Mouse (Mus musculus) liver, adult 2 months (tissue): Measurements from ENCODE around the gene Rtp4. TPM values are rescaled to one million over a fixed set of nuclear protein-coding genes. Genes with fewer than 3 reads are reported as not detected.

Experiments
- DNase-seq: peaks from one replicate; pipeline ENCODE4 v3.0.0-alpha.2; 2011; ENCODE audit warnings: low read depth, low spot score; ENCODE audit errors: extremely low read depth
- H3K27ac ChIP-seq: fragments of 200-500 bp; replicated peaks from 2 replicates; pipeline ENCODE4 v1.5.1; 2012; ENCODE audit warnings: low read depth, mild to moderate bottlenecking, control low read depth, inconsistent platforms, low read length; ENCODE audit not compliant: insufficient read depth
- H3K27me3 ChIP-seq: fragments of 200-500 bp; 2 replicates; pipeline ENCODE4 v1.6.1; 2012; ENCODE audit warnings: mild to moderate bottlenecking, moderate library complexity, low read length, inconsistent platforms; ENCODE audit not compliant: control insufficient read depth, insufficient read depth
- H3K36me3 ChIP-seq: fragments of 200-500 bp; 2 replicates; pipeline ENCODE4 v1.6.1; 2012; ENCODE audit warnings: low read length, inconsistent platforms; ENCODE audit not compliant: control insufficient read depth, insufficient read depth
- H3K4me1 ChIP-seq: fragments of 200-500 bp; 2 replicates; pipeline ENCODE4 v1.6.1; 2011; ENCODE audit warnings: low read length; ENCODE audit not compliant: control insufficient read depth, insufficient read depth
- H3K4me3 ChIP-seq: fragments of 200-500 bp; 2 replicates; pipeline ENCODE4 v1.5.1; 2011; ENCODE audit warnings: low read depth, mild to moderate bottlenecking, control low read depth, low read length, moderate library complexity; ENCODE audit not compliant: insufficient read depth
- H3K79me2 ChIP-seq: fragments of 200-500 bp; 2 replicates; pipeline ENCODE4 v1.6.1; 2012; ENCODE audit warnings: inconsistent platforms, mild to moderate bottlenecking, low read length, moderate library complexity; ENCODE audit not compliant: control insufficient read depth, insufficient read depth
- H3K9ac ChIP-seq: fragments of 200-500 bp; 2 replicates; pipeline ENCODE4 v1.6.1; 2012; ENCODE audit warnings: low read depth, mild to moderate bottlenecking, control low read depth, inconsistent platforms, low read length
- CTCF ChIP-seq: fragments of 200-500 bp; IDR thresholded peaks from 2 replicates; pipeline ENCODE4 v1.5.1; 2011; ENCODE audit warnings: low read depth, low read length, control low read depth
- POLR2A ChIP-seq: fragments of 200-500 bp; IDR thresholded peaks from 2 replicates; pipeline ENCODE4 v1.6.1; 2011; ENCODE audit warnings: low read length, control low read depth; ENCODE audit not compliant: insufficient read depth; ENCODE audit errors: extremely low read depth
- WGBS: fragments of 180-500 bp; shearing (Covaris S2); methylation state at CpG from one replicate; pipeline ENCODE4 v1.1.7; 2018; 5-methylcytosine and 5-hydroxymethylcytosine counted together
- polyA plus RNA-seq: library from polyadenylated mRNA; depleted of rRNA; stranded (reverse); fragments of >200 nt; gene quantifications from 2 replicates; pipeline ENCODE4 v1.2.3, GENCODE M21; 2012; rRNA removed
- total RNA-seq: library from RNA; depleted of rRNA; stranded (reverse); fragments of >200 nt; gene quantifications from 2 replicates; pipeline ENCODE4 v1.2.3, GENCODE M21; 2014; rRNA removed

The Rtp4 gene
- total RNA-seq (11.3 and 16.9 TPM in 2 replicates), polyA plus RNA-seq (14.2 and 25.2 TPM in 2 replicates)

DNA sequence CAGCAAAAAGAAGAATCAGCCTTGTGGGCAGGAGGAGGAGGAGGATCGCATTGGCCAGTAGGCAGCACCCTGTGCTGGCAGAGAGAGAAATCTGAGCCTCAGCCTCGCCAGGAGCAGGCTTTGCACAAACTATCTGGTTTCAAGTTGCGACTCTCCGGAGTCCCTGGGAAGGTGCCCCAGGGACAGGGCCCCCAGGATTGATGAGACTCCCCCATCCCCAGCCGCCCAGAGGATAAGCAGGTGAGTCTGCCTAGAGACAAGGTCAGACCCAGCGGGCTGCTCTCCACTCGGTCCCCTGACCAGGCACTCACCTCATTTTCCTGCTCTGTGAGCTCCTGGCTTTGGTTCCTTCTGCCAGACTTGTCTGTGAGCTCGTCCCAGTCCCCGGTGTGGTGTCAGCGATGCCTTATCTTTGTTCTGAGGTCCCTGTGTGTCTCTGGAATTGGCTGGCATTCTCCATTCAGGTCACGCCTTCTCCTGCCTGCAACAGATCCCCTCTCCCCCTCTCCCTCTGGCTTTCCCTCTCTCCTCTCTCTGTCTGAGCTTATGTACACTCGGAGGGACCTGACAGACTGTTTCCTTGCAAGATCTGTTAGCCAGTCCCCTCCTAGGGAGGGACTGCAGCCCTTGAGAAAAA is at the start of gene Rtp4, which contains the start of gene Masp1:
Gene Rtp4, plus strand, starts transcription at position 57 of the 637 bp plus-strand sequence.
Gene Masp1, minus strand, starts transcription at position 581 of the 637 bp plus-strand sequence.
- DNase-seq = peak; percentile 91

DNA sequence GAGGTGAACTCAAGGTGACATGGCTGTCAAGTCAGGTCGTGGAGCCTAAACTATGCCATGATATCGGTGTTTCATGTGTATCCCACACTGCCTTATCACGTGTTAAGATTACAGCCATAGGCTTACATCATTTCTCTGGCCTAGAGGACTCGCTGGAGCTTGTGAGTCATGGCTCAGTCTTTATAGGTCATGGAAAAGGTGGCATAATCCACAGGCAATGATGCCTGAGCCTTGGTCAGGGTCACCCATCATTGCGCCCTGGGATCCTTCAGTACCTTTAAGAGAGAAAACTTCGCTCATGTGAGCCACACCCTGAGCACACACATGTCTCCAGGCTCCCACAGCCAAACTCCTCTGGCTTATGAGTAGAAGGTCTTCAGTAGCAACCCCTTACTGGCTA is 48.5 kb upstream of the Rtp4 start:
- Histone ChIP-seq H3K36me3 (peaks cover 57% of the 10 kb centered on the region), H3K4me3 (no peak overlapping the region), H3K9ac (no peak overlapping the region), H3K79me2 (no peaks in the 10 kb centered on the region), H3K27ac (no peak overlapping the region), H3K4me1 (no peaks in the 10 kb centered on the region; the same call in 1 of the 2 replicates), H3K27me3 (no peaks in the 10 kb centered on the region)
- 92% methylated on average over 6 of the region's 6 CpGs for WGBS
- DNase-seq = no peak
- TF ChIP-seq CTCF = no peak
- no peak for TF ChIP-seq POLR2A

More for the DNA sequence above, at the start of gene Rtp4, which contains the start of gene Masp1:
- 1% methylated on average over 12 of the region's 12 CpGs for WGBS
- Histone ChIP-seq H3K9ac (peak within 1 kb of the TSS; percentile 92), H3K27me3 (no peaks in the 10 kb centered on the region), H3K4me1 (peaks cover 38% of the 10 kb centered on the region), H3K4me3 (peak within 1 kb of the TSS; percentile 84), H3K36me3 (peaks cover 9% of the 10 kb centered on the region), H3K27ac (peak within 1 kb of the TSS; percentile 96), H3K79me2 (peaks cover 19% of the 10 kb centered on the region; the same call in 1 of the 2 replicates)
- TF ChIP-seq CTCF (no peak), POLR2A (peak; percentile 28; the same call in 1 of the 2 replicates)

- peaks cover 60% of the 10 kb centered on the region for H3K36me3 ChIP-seq
- H3K4me1 ChIP-seq = no peaks in the 10 kb centered on the region; the same call in 1 of the 2 replicates
- H3K79me2 ChIP-seq = no peaks in the 10 kb centered on the region
- TF ChIP-seq CTCF (no peak), POLR2A (no peak)
- H3K27ac ChIP-seq = no peak overlapping the region
- H3K9ac ChIP-seq = no peak overlapping the region
- peak; percentile 66 for DNase-seq
- H3K4me3 ChIP-seq = no peak overlapping the region
- H3K27me3 ChIP-seq = no peaks in the 10 kb centered on the region
- 34% methylated on average over 3 of the region's 3 CpGs for WGBS
Measured at GRCm38 (mm10) chr16:23472046-23472445, 48.0 kb upstream of the Rtp4 start.

DNA sequence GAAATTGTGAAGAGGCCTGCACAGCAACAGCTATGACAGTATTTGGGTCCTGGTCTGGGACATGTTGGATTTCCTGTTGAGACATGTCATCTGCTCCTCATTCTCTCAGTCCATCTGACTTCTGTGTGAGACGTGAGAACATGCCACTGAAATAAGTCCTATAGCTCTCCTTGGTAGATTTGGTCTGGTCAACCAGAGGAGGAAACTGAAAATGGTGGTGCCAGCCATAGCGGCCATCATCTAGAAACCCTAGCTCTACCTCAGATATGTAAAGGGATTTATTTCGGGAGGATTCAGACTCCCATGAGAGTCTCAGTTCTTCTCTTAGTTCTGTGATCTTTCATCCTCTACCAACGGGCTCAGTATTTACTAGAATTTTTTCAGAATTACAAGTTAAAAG is 44.4 kb upstream of the Rtp4 start:
- Histone ChIP-seq H3K27me3 (no peaks in the 10 kb centered on the region), H3K4me3 (no peak overlapping the region), H3K27ac (no peak overlapping the region), H3K36me3 (peaks cover 77% of the 10 kb centered on the region), H3K9ac (no peak overlapping the region), H3K4me1 (no peaks in the 10 kb centered on the region), H3K79me2 (no peaks in the 10 kb centered on the region)
- WGBS = 98% methylated on average over 4 of the region's 4 CpGs
- TF ChIP-seq POLR2A (no peak), CTCF (no peak)
- DNase-seq = no peak

DNA sequence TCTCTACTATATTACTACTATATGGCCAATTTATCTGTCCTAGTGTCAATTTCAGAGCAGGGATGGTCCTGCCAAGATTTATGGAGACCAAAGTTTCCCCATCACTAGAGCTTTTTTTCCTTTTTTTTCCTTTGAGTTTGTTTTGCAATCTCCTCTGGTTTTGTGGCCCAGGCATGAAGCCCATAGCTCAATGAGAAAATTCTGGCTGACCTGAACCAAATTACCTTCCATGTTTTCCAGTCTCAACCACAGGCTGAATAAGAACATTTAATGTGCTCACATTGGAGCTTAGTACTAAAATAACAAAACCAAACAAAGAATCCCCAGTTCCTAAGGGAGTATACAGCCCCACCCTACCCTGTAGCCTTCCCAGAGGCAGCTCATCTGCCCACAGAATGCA is 43.5 kb upstream of the Rtp4 start:
- Histone ChIP-seq H3K9ac (no peak overlapping the region), H3K4me3 (no peak overlapping the region), H3K79me2 (no peaks in the 10 kb centered on the region), H3K36me3 (peaks cover 69% of the 10 kb centered on the region), H3K4me1 (no peaks in the 10 kb centered on the region), H3K27me3 (no peaks in the 10 kb centered on the region), H3K27ac (no peak overlapping the region)
- TF ChIP-seq POLR2A (no peak), CTCF (no peak)
- DNase-seq = peak; percentile 32
